Mouse (Mus musculus) olfactory bulb, adult 2 months (tissue): ENCODE results near the gene Ddx1.

Source experiments
- CTCF ChIP-seq: fragments of 200-500 bp; IDR thresholded peaks from 2 replicates; pipeline ENCODE4 v1.5.1; 2012; ENCODE audit warnings: low read depth, mild to moderate bottlenecking, low read length, moderate library complexity; ENCODE audit not compliant: insufficient read depth
- POLR2A ChIP-seq: fragments of 200-500 bp; IDR thresholded peaks from 2 replicates; pipeline ENCODE4 v1.6.1; 2012; ENCODE audit warnings: mild to moderate bottlenecking, low read depth, low read length, moderate library complexity; ENCODE audit not compliant: insufficient read depth

DNA sequence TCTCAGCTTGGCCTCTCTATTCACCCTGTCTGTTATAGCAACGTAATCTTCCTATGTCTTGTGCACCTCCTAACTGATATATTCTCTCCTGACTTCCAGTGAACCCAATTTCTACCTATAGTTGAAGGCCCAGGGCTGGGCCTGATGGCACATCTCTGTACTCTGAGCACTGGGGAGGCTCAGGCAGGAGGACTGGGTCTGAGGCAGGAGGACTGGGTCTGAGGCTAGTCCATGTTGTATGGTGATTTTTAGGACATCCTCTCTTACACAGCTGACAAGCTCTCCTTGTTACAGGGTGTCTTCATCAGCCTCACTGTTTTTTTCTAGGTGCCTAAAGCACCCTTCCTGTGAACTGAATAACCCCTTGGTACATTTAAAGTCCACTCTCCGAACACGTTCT is 19.4 kb upstream of the Ddx1 start:
- TF ChIP-seq CTCF (no peak), POLR2A (no peak)
